Mouse (Mus musculus): ENCODE data around the gene Mrpl16. TPM values are rescaled to one million over a fixed set of nuclear protein-coding genes. Genes with fewer than 3 reads are reported as not detected.

Mrpl16 gene
- total RNA-seq, 2 experiments from 2014 or later: 38.4 to 39.8 TPM

- intact Hi-C loops (cut with DNase I): no loop called here
- DNase-seq (ENCODE audit: low spot score in 2 of 2): no peak
These were observed 24.3 kb downstream of the Mrpl16 start for GRCm38 (mm10) chr19:11794447-11794846.

GRCm38 (mm10) chr19:11800531-11801315 is 30.5 kb downstream of the Mrpl16 start:
- DNase-seq (ENCODE audit: low spot score in 2 of 2): no peak
- intact Hi-C loops (cut with DNase I): no loop called here

- DNase-seq (ENCODE audit: low spot score in 2 of 2): no peak
- intact Hi-C loops (cut with DNase I): no loop called here
These were observed 34.2 kb downstream of the Mrpl16 start for GRCm38 (mm10) chr19:11804423-11804822.

- DNase-seq (ENCODE audit: low spot score in 2 of 2): no peak
- intact Hi-C loops (cut with DNase I): no loop called here
These were observed 37.1 kb downstream of the Mrpl16 start for GRCm38 (mm10) chr19:11807251-11807650.

- intact Hi-C loops (cut with DNase I): no loop called here
- no peak for DNase-seq (ENCODE audit: low spot score in 2 of 2)
These were observed 37.6 kb downstream of the Mrpl16 start for GRCm38 (mm10) chr19:11807822-11808221.

GRCm38 (mm10) chr19:11808452-11808851 is 38.3 kb downstream of the Mrpl16 start:
- no peak for DNase-seq (ENCODE audit: low spot score in 2 of 2)
- intact Hi-C loops (cut with DNase I): no loop called here

- DNase-seq (ENCODE audit: low spot score in 2 of 2): no peak
- intact Hi-C loops (cut with DNase I): no loop called here
These were observed 40.0 kb downstream of the Mrpl16 start for GRCm38 (mm10) chr19:11810003-11810758.

- intact Hi-C loops (cut with DNase I): no loop called here
- DNase-seq (ENCODE audit: low spot score in 2 of 2): no peak
These were observed 40.7 kb downstream of the Mrpl16 start for GRCm38 (mm10) chr19:11810856-11811255.

GRCm38 (mm10) chr19:11811688-11812365 is 41.6 kb downstream of the Mrpl16 start:
- intact Hi-C loops (cut with DNase I): no loop called here
- DNase-seq (ENCODE audit: low spot score in 2 of 2): no peak

GRCm38 (mm10) chr19:11813136-11813535 is 42.9 kb downstream of the Mrpl16 start:
- DNase-seq (ENCODE audit: low spot score in 2 of 2): no peak
- intact Hi-C loops (cut with DNase I): no loop called here

- intact Hi-C loops (cut with DNase I): no loop called here
- DNase-seq (ENCODE audit: low spot score in 2 of 2): no peak
These were observed 43.5 kb downstream of the Mrpl16 start for GRCm38 (mm10) chr19:11813649-11814048.

- DNase-seq (ENCODE audit: low spot score in 2 of 2): no peak
- intact Hi-C loops (cut with DNase I): no loop called here
These were observed 44.6 kb downstream of the Mrpl16 start for GRCm38 (mm10) chr19:11814742-11815333.

GRCm38 (mm10) chr19:11816706-11817105 is 46.5 kb downstream of the Mrpl16 start:
- intact Hi-C loops (cut with DNase I): no loop called here
- no peak for DNase-seq (ENCODE audit: low spot score in 2 of 2)

- peak in 1 of 2 experiments; percentile 9 for DNase-seq (ENCODE audit: low spot score in 2 of 2)
- intact Hi-C loops (cut with DNase I): no loop called here
These were observed 47.4 kb downstream of the Mrpl16 start for GRCm38 (mm10) chr19:11817586-11817985.

- intact Hi-C loops (cut with DNase I): loop anchor here (1.0 to 2.0 kb wide), 3 partner anchors 42 to 188 kb away; partner anchors contain the start of gene Patl1
- DNase-seq (ENCODE audit: low spot score in 2 of 2): peak; percentile 48 to 57
These were observed 48.3 kb downstream of the Mrpl16 start for GRCm38 (mm10) chr19:11818199-11819142.

- intact Hi-C loops (cut with DNase I): loop anchor here (2.0 kb wide), 2 partner anchors 42 to 94 kb away; partner anchors contain the start of gene Patl1
- DNase-seq (ENCODE audit: low spot score in 2 of 2): peak in 1 of 2 experiments; percentile 31
These were observed 49.0 kb downstream of the Mrpl16 start, which contains the start of gene Stx3 for GRCm38 (mm10) chr19:11819143-11819700. Gene Stx3 (minus strand): TSS chr19:11819403.

GRCm38 (mm10) chr19:11819800-11820199 is 49.6 kb downstream of the Mrpl16 start:
- intact Hi-C loops (cut with DNase I): loop anchor here (2.0 kb wide), 2 partner anchors 43 to 93 kb away; partner anchors contain the start of gene Patl1

GRCm38 (mm10) chr19:11820211-11820610 is 50.0 kb downstream of the Mrpl16 start:
- no peak for DNase-seq (ENCODE audit: low spot score in 2 of 2)
- intact Hi-C loops (cut with DNase I): no loop called here

More at GRCm38 (mm10) chr19:11819800-11820199, 49.6 kb downstream of the Mrpl16 start:
- peak; percentile 39 to 40 for DNase-seq (ENCODE audit: low spot score in 2 of 2)
